Mouse (Mus musculus): ENCODE results near the gene Kcnj11. TPM values are rescaled to one million over a fixed set of nuclear protein-coding genes. Genes with fewer than 3 reads are reported as not detected.

Gene Kcnj11
- polyA plus RNA-seq (2014; fragmentation: Nextera tagmentation; extraction: Ambion mirVana): not detected in 2 replicates

DNA sequence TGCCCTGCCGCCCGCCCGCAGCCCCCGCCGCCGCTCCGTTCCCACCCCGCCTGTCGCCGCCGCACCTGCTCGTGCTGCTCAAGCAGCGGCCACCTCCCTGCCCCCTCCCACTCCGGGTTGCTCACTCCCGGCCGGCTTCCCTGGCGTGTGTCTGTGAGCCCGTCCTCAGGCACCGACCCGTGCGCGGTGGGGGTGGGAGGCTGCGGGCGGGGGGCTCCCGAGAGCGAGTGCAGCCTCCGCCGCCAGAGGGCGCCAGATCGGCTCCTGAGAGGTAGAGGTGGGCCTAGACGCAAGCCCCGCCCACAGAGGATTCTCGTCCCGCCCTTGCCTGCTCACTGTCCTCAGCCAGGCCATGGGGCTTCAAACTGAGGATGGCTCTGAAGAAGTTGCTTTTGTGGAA is at the start of gene Kcnj11:
Kcnj11 (minus strand) TSS at position 202 of the 400 bp plus-strand sequence.
- Histone ChIP-seq H3K4me2 (peak within 1 kb of the TSS; percentile 85), H3K4me3 (ENCODE audit: low read depth, low read length) (peak within 1 kb of the TSS; percentile 52), H3K36me3 (ENCODE audit: control insufficient read depth, insufficient read depth, low read length) (no peaks in the 10 kb centered on the region), H3K9me3 (ENCODE audit: control insufficient read depth, low read length) (no peaks in the 10 kb centered on the region), H3K27me3 (replicated peaks; ENCODE audit: control insufficient read depth, insufficient read depth, low read length) (peaks cover 23% of the 10 kb centered on the region), H3K27ac (ENCODE audit: low read depth, low read length) (no peak within 1 kb of the TSS), H3K9ac (ENCODE audit: low read depth, low read length) (peak within 1 kb of the TSS; percentile 52), H3K4me1 (replicated peaks; ENCODE audit: control insufficient read depth, insufficient read depth, low read length) (peaks cover 4% of the 10 kb centered on the region; the same call in 1 of the 2 replicates)
- WGBS: under 1% methylated on average over 32 of the region's 34 CpGs
- DNase-seq (ENCODE audit: low spot score): peak; percentile 80
- ATAC-seq (replicated peaks; ENCODE audit: low FRiP score): peak; percentile 73

DNA sequence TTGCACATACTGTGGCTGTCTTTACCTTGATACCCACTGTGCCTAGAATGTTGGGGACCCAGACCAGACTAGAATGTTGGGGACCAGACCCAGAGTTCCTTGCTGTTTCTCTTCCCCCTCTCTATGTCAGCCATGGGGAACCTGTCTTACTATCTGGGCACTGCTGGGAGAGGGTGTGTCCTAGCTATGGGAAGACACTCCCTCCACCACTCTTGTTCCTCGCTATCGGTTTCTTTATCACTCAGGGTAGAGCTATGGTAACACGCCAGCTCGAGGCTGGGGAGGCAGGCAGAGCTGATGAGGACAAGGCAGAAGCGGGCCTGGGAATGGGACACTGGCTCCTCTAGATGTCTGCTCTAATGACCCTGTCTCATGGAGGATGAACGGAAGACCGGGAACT is 46.9 kb upstream of the Kcnj11 start:
- 67% methylated on average over 7 of the region's 7 CpGs for WGBS
- H3K4me1 ChIP-seq (replicated peaks; ENCODE audit: control insufficient read depth, insufficient read depth, low read length): no peaks in the 10 kb centered on the region
- H3K27me3 ChIP-seq (replicated peaks; ENCODE audit: control insufficient read depth, insufficient read depth, low read length): 0 out of 2 replicates have a peak, but pooled peaks cover 2% of the 10 kb centered on the region
- no peak overlapping the region for H3K4me2 ChIP-seq
- H3K36me3 ChIP-seq (ENCODE audit: control insufficient read depth, insufficient read depth, low read length): no peaks in the 10 kb centered on the region
- no peak overlapping the region for H3K27ac ChIP-seq (ENCODE audit: low read depth, low read length)
- H3K9ac ChIP-seq (ENCODE audit: low read depth, low read length): no peak overlapping the region
- DNase-seq (ENCODE audit: low spot score): no peak
- no peak overlapping the region for H3K4me3 ChIP-seq (ENCODE audit: low read depth, low read length)
- no peaks in the 10 kb centered on the region for H3K9me3 ChIP-seq (ENCODE audit: control insufficient read depth, low read length)
- ATAC-seq (replicated peaks; ENCODE audit: low FRiP score): no peak

DNA sequence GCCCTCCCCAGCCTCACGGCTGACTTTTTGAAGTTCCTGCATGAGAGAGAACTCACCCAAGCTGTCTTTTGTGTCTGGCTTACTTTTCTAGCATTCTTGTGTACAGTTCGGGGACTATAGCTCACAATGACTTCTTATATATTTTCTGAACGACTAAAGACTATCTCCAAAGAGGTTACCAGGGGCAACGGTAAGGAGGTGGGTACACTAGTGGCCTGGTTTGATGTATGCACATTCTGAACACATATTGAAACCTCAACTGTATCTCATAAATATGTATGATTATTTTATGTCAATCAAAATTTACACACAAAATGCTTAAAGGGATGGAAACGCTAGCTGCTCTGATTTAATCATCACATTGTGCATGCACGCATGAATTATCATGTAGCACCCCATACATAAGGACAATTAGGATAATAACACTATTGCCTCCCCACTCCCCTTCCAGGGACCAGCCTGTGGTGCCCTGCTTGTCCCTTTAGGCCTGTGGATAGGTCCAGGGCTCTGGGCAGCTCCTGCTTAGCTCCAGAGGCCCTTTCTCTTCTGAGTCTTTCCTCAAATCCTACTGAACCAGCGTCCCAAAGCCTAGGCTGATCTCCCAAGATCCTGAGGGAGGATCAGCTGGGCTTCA is 46.2 kb upstream of the Kcnj11 start:
- ATAC-seq (replicated peaks; ENCODE audit: low FRiP score) (no peak), DNase-seq (ENCODE audit: low spot score) (no peak)
- H3K9ac ChIP-seq (ENCODE audit: low read depth, low read length): no peak overlapping the region
- H3K36me3 ChIP-seq (ENCODE audit: control insufficient read depth, insufficient read depth, low read length): no peaks in the 10 kb centered on the region
- H3K4me1 ChIP-seq (replicated peaks; ENCODE audit: control insufficient read depth, insufficient read depth, low read length): no peaks in the 10 kb centered on the region
- 83% methylated on average over 7 of the region's 7 CpGs for WGBS
- no peak overlapping the region for H3K4me2 ChIP-seq
- no peaks in the 10 kb centered on the region for H3K9me3 ChIP-seq (ENCODE audit: control insufficient read depth, low read length)
- H3K4me3 ChIP-seq (ENCODE audit: low read depth, low read length): no peak overlapping the region
- H3K27ac ChIP-seq (ENCODE audit: low read depth, low read length): no peak overlapping the region
- 0 out of 2 replicates have a peak, but pooled peaks cover 2% of the 10 kb centered on the region for H3K27me3 ChIP-seq (replicated peaks; ENCODE audit: control insufficient read depth, insufficient read depth, low read length)

DNA sequence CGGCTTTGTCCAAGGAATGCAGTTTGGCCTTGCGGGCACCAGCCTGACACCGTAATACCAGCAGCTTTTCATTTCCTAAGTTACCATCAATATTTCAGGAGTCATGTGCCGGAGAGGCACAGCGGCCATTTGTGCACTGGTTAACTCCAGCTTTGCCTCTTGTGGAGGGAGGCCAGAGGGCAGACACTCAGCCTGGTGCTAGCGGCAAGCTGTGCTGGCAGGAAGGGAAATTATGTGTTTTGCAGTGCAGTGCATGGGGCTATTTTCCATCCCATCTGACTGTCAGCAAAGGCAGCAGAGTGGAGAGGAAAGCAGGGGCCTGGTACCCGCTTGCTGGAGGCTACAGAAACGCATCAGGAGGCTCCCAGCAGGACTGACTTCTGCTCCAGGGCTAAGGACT is 43.5 kb upstream of the Kcnj11 start:
- Histone ChIP-seq H3K36me3 (ENCODE audit: control insufficient read depth, insufficient read depth, low read length) (no peaks in the 10 kb centered on the region), H3K9me3 (ENCODE audit: control insufficient read depth, low read length) (no peaks in the 10 kb centered on the region), H3K4me2 (no peak overlapping the region), H3K27me3 (replicated peaks; ENCODE audit: control insufficient read depth, insufficient read depth, low read length) (peaks cover 2% of the 10 kb centered on the region; the same call in 1 of the 2 replicates), H3K4me3 (ENCODE audit: low read depth, low read length) (no peak overlapping the region), H3K9ac (ENCODE audit: low read depth, low read length) (no peak overlapping the region), H3K27ac (ENCODE audit: low read depth, low read length) (no peak overlapping the region), H3K4me1 (replicated peaks; ENCODE audit: control insufficient read depth, insufficient read depth, low read length) (no peaks in the 10 kb centered on the region)
- 84% methylated on average over 8 of the region's 8 CpGs for WGBS
- ATAC-seq (replicated peaks; ENCODE audit: low FRiP score) (no peak), DNase-seq (ENCODE audit: low spot score) (no peak)

DNA sequence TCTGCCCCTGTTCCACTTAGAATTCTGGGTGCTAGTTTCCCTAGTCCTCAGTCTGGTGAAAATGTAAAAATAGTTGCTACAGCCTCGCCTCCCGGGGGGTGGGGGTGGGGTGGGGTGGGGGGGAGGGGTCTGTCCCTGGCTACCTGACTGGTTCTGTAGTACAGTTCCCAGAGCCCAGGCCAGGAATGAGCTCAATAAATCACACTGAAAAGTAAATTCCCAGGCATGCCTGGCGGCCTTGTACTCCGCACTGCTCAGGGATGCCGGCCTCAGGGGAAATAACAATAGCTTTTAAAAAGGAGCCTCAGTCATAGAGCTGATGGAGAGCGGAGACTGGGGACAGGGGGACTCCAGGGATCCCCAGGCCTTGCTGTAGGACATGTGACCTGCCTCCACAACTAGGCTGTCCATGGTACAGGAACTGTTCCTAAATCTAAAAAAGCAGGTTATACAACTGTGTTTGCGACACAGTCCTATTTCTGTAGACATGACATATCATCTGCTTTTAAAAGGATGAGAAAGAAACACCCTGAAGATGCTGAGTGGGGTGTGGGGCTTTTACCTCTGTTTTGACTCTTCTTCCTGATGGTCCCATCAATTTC is 37.9 kb upstream of the Kcnj11 start:
- ATAC-seq (replicated peaks; ENCODE audit: low FRiP score): no peak
- 49% methylated on average over 7 of the region's 7 CpGs for WGBS
- Histone ChIP-seq H3K9me3 (ENCODE audit: control insufficient read depth, low read length) (no peaks in the 10 kb centered on the region), H3K9ac (ENCODE audit: low read depth, low read length) (no peak overlapping the region), H3K27me3 (replicated peaks; ENCODE audit: control insufficient read depth, insufficient read depth, low read length) (peaks cover 6% of the 10 kb centered on the region; the same call in 1 of the 2 replicates), H3K4me1 (replicated peaks; ENCODE audit: control insufficient read depth, insufficient read depth, low read length) (0 out of 2 replicates have a peak, but pooled peaks cover 4% of the 10 kb centered on the region), H3K36me3 (ENCODE audit: control insufficient read depth, insufficient read depth, low read length) (no peaks in the 10 kb centered on the region), H3K27ac (ENCODE audit: low read depth, low read length) (no peak overlapping the region), H3K4me2 (no peak overlapping the region), H3K4me3 (ENCODE audit: low read depth, low read length) (no peak overlapping the region)
- no peak for DNase-seq (ENCODE audit: low spot score)

DNA sequence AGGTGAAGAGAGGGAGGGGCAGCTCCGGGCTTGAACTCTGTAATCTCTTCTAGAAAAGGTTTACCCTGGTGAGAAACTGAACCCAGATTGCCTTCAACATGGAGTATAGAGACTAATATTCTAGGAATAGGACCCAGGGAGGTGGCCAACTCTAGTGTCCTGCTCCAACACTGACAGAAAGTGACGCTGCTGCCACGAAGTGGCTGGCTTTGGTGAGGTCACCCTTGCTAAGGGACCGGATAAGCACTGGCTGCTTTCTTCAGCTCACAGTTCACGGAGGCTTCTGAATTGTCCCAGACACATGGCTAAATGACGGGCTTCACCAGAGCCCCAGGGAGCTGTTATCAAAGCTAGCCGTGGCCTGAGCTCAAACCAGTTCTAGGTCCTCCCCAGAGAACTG is 33.3 kb upstream of the Kcnj11 start:
- peaks cover 7% of the 10 kb centered on the region for H3K27me3 ChIP-seq (replicated peaks; ENCODE audit: control insufficient read depth, insufficient read depth, low read length)
- 0 out of 2 replicates have a peak, but pooled peaks cover 4% of the 10 kb centered on the region for H3K4me1 ChIP-seq (replicated peaks; ENCODE audit: control insufficient read depth, insufficient read depth, low read length)
- H3K27ac ChIP-seq (ENCODE audit: low read depth, low read length): no peak overlapping the region
- no peak overlapping the region for H3K9ac ChIP-seq (ENCODE audit: low read depth, low read length)
- no peaks in the 10 kb centered on the region for H3K9me3 ChIP-seq (ENCODE audit: control insufficient read depth, low read length)
- no peaks in the 10 kb centered on the region for H3K36me3 ChIP-seq (ENCODE audit: control insufficient read depth, insufficient read depth, low read length)
- no peak overlapping the region for H3K4me3 ChIP-seq (ENCODE audit: low read depth, low read length)
- 12% methylated on average over 7 of the region's 7 CpGs for WGBS
- H3K4me2 ChIP-seq: no peak overlapping the region
- no peak for ATAC-seq (replicated peaks; ENCODE audit: low FRiP score)
- DNase-seq (ENCODE audit: low spot score): no peak

DNA sequence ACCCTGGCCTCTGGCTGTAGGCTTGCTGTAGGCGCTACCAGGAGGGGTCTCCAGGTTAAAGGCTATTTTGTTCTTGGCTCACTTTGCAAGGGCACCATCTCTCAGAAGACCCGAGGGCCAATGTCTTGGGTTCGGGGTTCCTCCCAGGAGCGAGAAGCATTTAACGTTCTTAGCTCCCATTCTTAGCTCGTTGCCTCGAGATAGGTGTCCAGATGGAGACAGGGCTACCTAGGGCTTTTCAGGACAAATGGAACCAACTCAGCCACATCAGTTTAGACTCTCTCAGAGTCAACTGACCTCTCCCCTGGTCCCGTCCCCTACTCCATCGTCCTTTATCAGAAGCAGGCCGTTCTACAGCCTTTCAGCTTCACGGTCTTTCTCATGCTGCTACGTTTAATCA is 31.7 kb upstream of the Kcnj11 start:
- H3K27me3 ChIP-seq (replicated peaks; ENCODE audit: control insufficient read depth, insufficient read depth, low read length): peaks cover 7% of the 10 kb centered on the region
- no peaks in the 10 kb centered on the region for H3K9me3 ChIP-seq (ENCODE audit: control insufficient read depth, low read length)
- no peak overlapping the region for H3K9ac ChIP-seq (ENCODE audit: low read depth, low read length)
- ATAC-seq (replicated peaks; ENCODE audit: low FRiP score) (no peak), DNase-seq (ENCODE audit: low spot score) (no peak)
- no peak overlapping the region for H3K27ac ChIP-seq (ENCODE audit: low read depth, low read length)
- H3K4me2 ChIP-seq: no peak overlapping the region
- 0 out of 2 replicates have a peak, but pooled peaks cover 4% of the 10 kb centered on the region for H3K4me1 ChIP-seq (replicated peaks; ENCODE audit: control insufficient read depth, insufficient read depth, low read length)
- WGBS: 83% methylated on average over 12 of the region's 12 CpGs
- H3K4me3 ChIP-seq (ENCODE audit: low read depth, low read length): no peak overlapping the region
- no peaks in the 10 kb centered on the region for H3K36me3 ChIP-seq (ENCODE audit: control insufficient read depth, insufficient read depth, low read length)

DNA sequence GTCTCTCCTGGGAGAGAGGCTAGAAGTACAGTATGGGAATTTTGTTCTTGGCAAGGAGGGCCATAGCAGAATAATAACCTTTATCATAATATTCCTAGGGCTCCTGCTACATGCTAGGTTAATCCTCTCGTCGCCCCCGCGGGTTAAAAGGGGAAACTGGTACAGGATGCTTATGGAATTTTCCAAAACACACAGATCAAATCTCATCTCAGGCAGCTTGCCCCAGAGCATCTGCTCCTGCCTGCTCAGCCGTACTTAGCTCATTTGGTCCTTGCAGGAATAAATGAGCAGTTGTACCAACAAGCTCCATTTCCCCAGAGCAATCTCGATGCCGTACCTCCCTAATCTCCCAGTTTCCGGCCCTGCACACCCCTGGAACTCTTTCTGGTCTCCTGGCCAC is 31.2 kb upstream of the Kcnj11 start:
- H3K4me1 ChIP-seq (replicated peaks; ENCODE audit: control insufficient read depth, insufficient read depth, low read length): 0 out of 2 replicates have a peak, but pooled peaks cover 4% of the 10 kb centered on the region
- no peak for DNase-seq (ENCODE audit: low spot score)
- 72% methylated on average over 8 of the region's 8 CpGs for WGBS
- no peak overlapping the region for H3K4me3 ChIP-seq (ENCODE audit: low read depth, low read length)
- H3K9me3 ChIP-seq (ENCODE audit: control insufficient read depth, low read length): no peaks in the 10 kb centered on the region
- H3K36me3 ChIP-seq (ENCODE audit: control insufficient read depth, insufficient read depth, low read length): no peaks in the 10 kb centered on the region
- no peak overlapping the region for H3K9ac ChIP-seq (ENCODE audit: low read depth, low read length)
- H3K4me2 ChIP-seq: no peak overlapping the region
- ATAC-seq (replicated peaks; ENCODE audit: low FRiP score): no peak
- peaks cover 7% of the 10 kb centered on the region for H3K27me3 ChIP-seq (replicated peaks; ENCODE audit: control insufficient read depth, insufficient read depth, low read length)
- H3K27ac ChIP-seq (ENCODE audit: low read depth, low read length): no peak overlapping the region

DNA sequence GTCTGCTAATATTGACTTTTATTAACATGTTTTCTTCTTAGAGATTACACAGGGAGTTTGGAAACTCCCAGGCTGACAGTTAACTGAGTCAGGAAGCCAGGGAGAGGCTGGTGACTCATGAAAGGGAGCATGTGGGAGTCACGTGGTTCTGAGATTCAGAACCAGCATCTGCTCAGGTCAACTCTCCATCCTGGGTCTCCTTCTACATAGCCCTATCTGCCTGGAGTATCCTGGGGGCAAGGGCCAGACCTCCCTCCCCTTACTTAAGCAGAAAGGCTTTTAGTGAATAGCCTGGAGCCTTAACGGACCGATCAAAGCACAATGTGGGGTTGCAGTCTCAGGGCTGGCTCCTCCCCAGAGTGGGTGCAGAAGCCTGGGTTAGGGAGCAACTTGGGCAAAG is 30.7 kb upstream of the Kcnj11 start:
- Histone ChIP-seq H3K27ac (ENCODE audit: low read depth, low read length) (no peak overlapping the region), H3K9ac (ENCODE audit: low read depth, low read length) (no peak overlapping the region), H3K9me3 (ENCODE audit: control insufficient read depth, low read length) (no peaks in the 10 kb centered on the region), H3K4me2 (no peak overlapping the region), H3K36me3 (ENCODE audit: control insufficient read depth, insufficient read depth, low read length) (no peaks in the 10 kb centered on the region), H3K27me3 (replicated peaks; ENCODE audit: control insufficient read depth, insufficient read depth, low read length) (peaks cover 7% of the 10 kb centered on the region), H3K4me3 (ENCODE audit: low read depth, low read length) (no peak overlapping the region), H3K4me1 (replicated peaks; ENCODE audit: control insufficient read depth, insufficient read depth, low read length) (0 out of 2 replicates have a peak, but pooled peaks cover 4% of the 10 kb centered on the region)
- 31% methylated on average over 3 of the region's 3 CpGs for WGBS
- DNase-seq (ENCODE audit: low spot score) (no peak), ATAC-seq (replicated peaks; ENCODE audit: low FRiP score) (no peak)

Data from liver, embryonic 11.5 days (tissue).